Mouse (Mus musculus) liver, embryonic 12.5 days (tissue): ENCODE data around the gene Hps3. TPM values are rescaled to one million over a fixed set of nuclear protein-coding genes. Genes with fewer than 3 reads are reported as not detected.

ENCODE experiments used
- ATAC-seq: fragments of 200-750 bp; cut with Nextera tagmentation; 2 replicates; pipeline ENCODE4 v1.8.0; 2017; ENCODE audit warnings: moderate number of reproducible peaks, mild to moderate bottlenecking, moderate library complexity
- H3K27ac ChIP-seq: fragments of 300-500 bp; sonication (generic); 2 replicates; pipeline ENCODE4 v1.5.1; 2016; ENCODE audit warnings: mild to moderate bottlenecking
- H3K27me3 ChIP-seq: fragments of 300-500 bp; sonication (generic); replicated peaks from 2 replicates; pipeline ENCODE4 v1.6.1; 2016; ENCODE audit warnings: mild to moderate bottlenecking, moderate library complexity
- H3K36me3 ChIP-seq: fragments of 300-500 bp; sonication (generic); 2 replicates; pipeline ENCODE4 v1.6.1; 2016; ENCODE audit warnings: mild to moderate bottlenecking, moderate library complexity
- H3K4me1 ChIP-seq: fragments of 300-500 bp; sonication (generic); 2 replicates; pipeline ENCODE4 v1.6.1; 2016
- H3K4me2 ChIP-seq: fragments of 300-500 bp; sonication (generic); 2 replicates; pipeline ENCODE4 v1.6.1; 2016; ENCODE audit warnings: mild to moderate bottlenecking, moderate library complexity
- H3K4me3 ChIP-seq: fragments of 300-500 bp; sonication (generic); 2 replicates; pipeline ENCODE4 v1.5.1; 2016; ENCODE audit warnings: mild to moderate bottlenecking, moderate library complexity
- H3K9ac ChIP-seq: fragments of 300-500 bp; sonication (generic); 2 replicates; pipeline ENCODE4 v1.6.1; 2016; ENCODE audit warnings: mild to moderate bottlenecking, moderate library complexity
- H3K9me3 ChIP-seq: fragments of 300-500 bp; sonication (generic); replicated peaks from 2 replicates; pipeline ENCODE4 v1.6.1; 2016; ENCODE audit warnings: mild to moderate bottlenecking, moderate library complexity
- WGBS: fragments of 180-500 bp; shearing (Covaris S2); methylation state at CpG from one replicate; pipeline ENCODE4 v1.1.7; 2016; ENCODE audit not compliant: insufficient replicate concordance; 5-methylcytosine and 5-hydroxymethylcytosine counted together
- polyA plus RNA-seq: library from polyadenylated mRNA; unstranded; fragments of >200 nt; fragmentation: Nextera tagmentation; extraction: Ambion mirVana; gene quantifications from 2 replicates; pipeline ENCODE4 v1.2.1, GENCODE M21; 2016

Gene Hps3
- polyA plus RNA-seq, 1 experiment from 2014 or later: 9.0 TPM

GRCm38 (mm10) chr3:20000806-20001205 lies 34.3 kb downstream of the Hps3 start:
- ATAC-seq: no peak
- Histone ChIP-seq H3K36me3 (peaks cover 40% of the 10 kb centered on the region), H3K4me3 (no peak overlapping the region), H3K4me1 (no peaks in the 10 kb centered on the region), H3K27me3 (no peaks in the 10 kb centered on the region), H3K9me3 (no peaks in the 10 kb centered on the region), H3K4me2 (no peak overlapping the region), H3K9ac (no peak overlapping the region), H3K27ac (no peak overlapping the region)
- 75% methylated on average over 4 of the region's 4 CpGs for WGBS

DNA sequence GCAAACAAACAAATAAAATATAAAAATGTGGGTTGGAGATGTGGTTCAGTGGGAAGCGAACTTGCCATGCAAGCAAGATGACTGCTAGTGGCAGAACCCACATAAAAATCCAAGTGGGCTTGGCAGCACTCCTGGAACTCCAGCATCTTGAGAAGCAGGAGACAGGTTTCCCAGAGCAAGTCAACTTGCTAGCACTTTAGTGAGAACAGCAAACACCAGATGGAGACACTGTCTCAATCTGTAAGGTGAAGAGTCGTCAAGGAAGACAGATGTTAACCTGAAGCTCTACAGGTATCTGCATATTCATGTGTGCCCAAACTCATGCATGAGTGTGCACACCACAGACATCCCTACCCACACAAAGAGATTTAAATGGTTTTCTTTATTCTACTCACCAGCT lies 35.6 kb downstream of the Hps3 start:
- H3K9ac ChIP-seq: no peak overlapping the region
- no peaks in the 10 kb centered on the region for H3K27me3 ChIP-seq
- H3K4me2 ChIP-seq: no peak overlapping the region
- H3K36me3 ChIP-seq: peaks cover 40% of the 10 kb centered on the region
- no peak overlapping the region for H3K4me3 ChIP-seq
- no peaks in the 10 kb centered on the region for H3K9me3 ChIP-seq
- 77% methylated on average over 2 of the region's 2 CpGs for WGBS
- ATAC-seq: no peak
- H3K27ac ChIP-seq: no peak overlapping the region
- no peaks in the 10 kb centered on the region for H3K4me1 ChIP-seq

DNA sequence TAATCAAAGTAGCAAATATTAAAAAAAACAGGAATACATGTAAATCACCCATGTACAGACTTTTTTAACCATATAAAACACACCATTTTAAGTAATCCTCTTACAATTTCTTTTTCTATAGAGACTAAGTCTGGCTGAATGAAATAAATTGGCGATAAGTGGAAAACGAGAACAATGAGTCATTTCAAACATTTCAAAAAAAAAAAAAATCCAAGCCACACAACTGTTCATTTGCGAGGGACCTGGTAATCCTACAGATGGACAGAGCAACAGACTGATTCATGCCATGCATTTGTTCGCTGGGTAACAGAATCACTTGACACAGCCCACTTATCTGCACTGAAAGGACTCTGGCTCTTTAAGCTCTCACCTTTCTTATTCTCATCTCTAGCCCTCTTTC lies 42.7 kb downstream of the Hps3 start:
- H3K9me3 ChIP-seq: no peaks in the 10 kb centered on the region
- WGBS: 82% methylated on average over 4 of the region's 4 CpGs

DNA sequence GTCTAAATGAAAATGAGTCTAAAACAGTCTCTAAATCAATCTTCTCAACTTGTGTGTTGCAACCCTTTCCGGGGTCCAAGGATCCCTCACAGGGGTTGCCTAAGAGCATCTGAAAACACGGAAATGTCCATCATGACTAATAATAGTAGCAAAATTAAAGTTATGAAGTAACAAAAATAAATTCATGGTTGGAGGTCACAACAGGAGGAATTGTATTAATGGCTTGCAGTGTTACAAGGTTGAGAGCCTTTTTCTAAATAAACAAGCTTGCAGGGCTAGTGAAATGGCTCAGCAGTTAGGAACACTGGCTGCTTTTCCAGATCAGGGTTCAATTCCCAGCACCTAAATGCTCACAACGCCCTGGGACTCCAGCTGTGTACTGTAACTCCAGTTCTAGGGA lies 45.1 kb downstream of the Hps3 start:
- H3K36me3 ChIP-seq: no peaks in the 10 kb centered on the region
- H3K4me3 ChIP-seq: no peak overlapping the region
- no peak for ATAC-seq
- H3K4me1 ChIP-seq: no peaks in the 10 kb centered on the region
- H3K9ac ChIP-seq: no peak overlapping the region
- no peaks in the 10 kb centered on the region for H3K9me3 ChIP-seq
- no peak overlapping the region for H3K4me2 ChIP-seq
- 63% methylated on average over 3 of the region's 3 CpGs for WGBS
- no peaks in the 10 kb centered on the region for H3K27me3 ChIP-seq
- H3K27ac ChIP-seq: no peak overlapping the region

More for the DNA sequence above, 42.7 kb downstream of the Hps3 start:
- no peaks in the 10 kb centered on the region for H3K27me3 ChIP-seq
- H3K9ac ChIP-seq: no peak overlapping the region
- no peak overlapping the region for H3K4me2 ChIP-seq
- H3K27ac ChIP-seq: no peak overlapping the region
- peaks cover 4% of the 10 kb centered on the region; the same call in 1 of the 2 replicates for H3K36me3 ChIP-seq
- no peak for ATAC-seq
- no peak overlapping the region for H3K4me3 ChIP-seq
- no peaks in the 10 kb centered on the region for H3K4me1 ChIP-seq

- no peaks in the 10 kb centered on the region for H3K9me3 ChIP-seq
- no peak overlapping the region for H3K9ac ChIP-seq
- H3K27me3 ChIP-seq: no peaks in the 10 kb centered on the region
- no peak overlapping the region for H3K27ac ChIP-seq
- no peak overlapping the region for H3K4me3 ChIP-seq
- WGBS: 42% methylated on average over 3 of the region's 3 CpGs
- no peaks in the 10 kb centered on the region for H3K36me3 ChIP-seq
- no peak overlapping the region for H3K4me2 ChIP-seq
- ATAC-seq: no peak
- H3K4me1 ChIP-seq: no peaks in the 10 kb centered on the region
Measured at GRCm38 (mm10) chr3:19986123-19986522, 49.0 kb downstream of the Hps3 start.

DNA sequence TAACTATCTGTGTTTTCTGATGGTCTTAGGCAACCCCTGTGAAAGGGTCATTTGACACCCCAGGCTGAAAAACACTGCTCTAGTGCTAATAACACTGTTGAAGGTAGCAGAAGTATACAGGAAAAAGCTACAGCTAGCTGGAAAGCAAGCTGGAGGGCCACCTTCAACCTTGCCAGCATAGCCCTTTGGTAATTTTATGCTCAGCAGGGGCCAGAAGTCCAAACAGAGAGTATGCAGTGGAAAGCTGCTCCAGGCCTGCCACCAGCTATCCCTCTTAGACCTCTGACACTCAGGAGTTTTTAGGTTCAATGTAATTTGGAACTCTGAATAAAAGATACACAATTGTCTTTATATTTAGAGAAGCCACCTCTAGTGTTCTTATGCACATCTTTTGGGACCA lies 52.3 kb downstream of the Hps3 start:
- no peaks in the 10 kb centered on the region for H3K9me3 ChIP-seq
- no peaks in the 10 kb centered on the region for H3K36me3 ChIP-seq
- no peak overlapping the region for H3K4me3 ChIP-seq
- H3K27ac ChIP-seq: no peak overlapping the region
- H3K9ac ChIP-seq: no peak overlapping the region
- no peak overlapping the region for H3K4me2 ChIP-seq
- H3K4me1 ChIP-seq: no peaks in the 10 kb centered on the region
- no peak for ATAC-seq
- no peaks in the 10 kb centered on the region for H3K27me3 ChIP-seq

DNA sequence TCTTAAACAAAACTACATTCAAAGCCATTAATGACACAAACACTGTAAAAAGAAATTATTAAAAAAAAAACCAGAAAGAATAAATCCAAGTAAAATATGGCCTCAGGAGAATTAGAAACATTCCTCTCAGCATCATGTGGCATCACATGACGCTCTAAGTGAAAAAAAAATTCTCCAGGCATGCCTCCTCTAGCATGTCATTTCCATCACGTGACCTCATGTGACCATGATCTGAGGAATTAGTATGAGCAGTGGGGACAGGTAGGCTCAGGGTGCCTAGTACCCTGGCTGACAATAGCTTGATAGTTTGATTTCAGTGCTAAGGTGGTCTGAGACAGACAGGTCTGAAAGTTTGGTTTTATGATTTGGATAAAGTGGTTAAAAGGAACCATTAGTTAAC lies 54.0 kb downstream of the Hps3 start:
- H3K36me3 ChIP-seq: no peaks in the 10 kb centered on the region
- H3K9me3 ChIP-seq: no peaks in the 10 kb centered on the region
- ATAC-seq: no peak
- 62% methylated on average over 2 of the region's 2 CpGs for whole genome bisulfite sequencing
- no peaks in the 10 kb centered on the region for H3K27me3 ChIP-seq
- H3K4me3 ChIP-seq: no peak overlapping the region
- no peak overlapping the region for H3K27ac ChIP-seq
- no peak overlapping the region for H3K9ac ChIP-seq
- H3K4me2 ChIP-seq: no peak overlapping the region
- H3K4me1 ChIP-seq: no peaks in the 10 kb centered on the region

- Histone ChIP-seq H3K4me2 (no peak overlapping the region), H3K36me3 (no peaks in the 10 kb centered on the region), H3K4me3 (no peak overlapping the region), H3K27ac (no peak overlapping the region), H3K27me3 (no peaks in the 10 kb centered on the region), H3K9me3 (no peaks in the 10 kb centered on the region), H3K4me1 (no peaks in the 10 kb centered on the region), H3K9ac (no peak overlapping the region)
- ATAC-seq: no peak
- 43% methylated on average over 4 of the region's 4 CpGs for WGBS
Measured at GRCm38 (mm10) chr3:19978474-19978873, 56.6 kb downstream of the Hps3 start.

DNA sequence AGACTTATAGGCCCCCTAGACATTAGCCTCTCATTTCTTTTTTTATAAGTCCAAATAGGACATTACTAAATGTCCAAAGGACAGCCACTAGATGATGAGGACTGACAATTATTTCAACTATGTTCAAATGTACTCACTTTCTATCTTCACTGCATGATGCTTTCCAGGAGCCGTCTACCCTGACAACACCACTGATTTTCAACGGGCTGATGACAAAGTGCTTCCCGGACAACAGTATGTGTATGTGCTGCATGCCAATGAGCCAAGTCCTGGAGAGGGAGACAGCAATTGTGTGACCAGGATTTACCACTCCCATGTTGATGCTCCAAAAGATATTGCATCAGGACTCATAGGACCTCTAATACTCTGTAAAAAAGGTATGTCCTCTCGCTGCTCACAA lies 69.0 kb downstream of the Hps3 start:
- Histone ChIP-seq H3K27me3 (no peaks in the 10 kb centered on the region), H3K4me1 (no peaks in the 10 kb centered on the region), H3K4me3 (no peak overlapping the region), H3K4me2 (no peak overlapping the region), H3K27ac (no peak overlapping the region), H3K36me3 (no peaks in the 10 kb centered on the region), H3K9ac (no peak overlapping the region), H3K9me3 (no peaks in the 10 kb centered on the region)
- ATAC-seq: no peak
- 66% methylated on average over 4 of the region's 4 CpGs for WGBS

DNA sequence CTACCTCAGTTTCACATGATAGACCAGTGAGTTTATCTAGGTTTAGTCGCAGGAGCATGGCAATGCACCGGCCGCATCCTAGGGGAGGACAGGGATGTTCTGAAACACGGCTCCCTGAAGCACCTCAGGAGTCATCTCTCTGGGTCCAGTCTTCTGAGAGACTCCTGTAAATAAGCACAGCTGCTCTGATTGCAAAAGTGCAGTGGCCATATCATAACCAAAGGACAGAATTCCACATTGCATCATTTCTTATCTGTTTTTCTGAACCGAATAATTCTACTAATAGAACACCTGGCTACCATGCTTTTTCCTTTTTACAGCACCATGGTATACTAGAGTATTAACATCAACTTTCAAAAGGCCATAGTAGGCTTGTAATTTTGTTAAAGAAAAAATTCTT lies 69.9 kb downstream of the Hps3 start:
- no peak for ATAC-seq
- Histone ChIP-seq H3K27me3 (no peaks in the 10 kb centered on the region), H3K27ac (no peak overlapping the region), H3K4me3 (no peak overlapping the region), H3K4me1 (no peaks in the 10 kb centered on the region), H3K9me3 (no peaks in the 10 kb centered on the region), H3K4me2 (no peak overlapping the region), H3K9ac (no peak overlapping the region), H3K36me3 (no peaks in the 10 kb centered on the region)
- WGBS: 73% methylated on average over 5 of the region's 5 CpGs

DNA sequence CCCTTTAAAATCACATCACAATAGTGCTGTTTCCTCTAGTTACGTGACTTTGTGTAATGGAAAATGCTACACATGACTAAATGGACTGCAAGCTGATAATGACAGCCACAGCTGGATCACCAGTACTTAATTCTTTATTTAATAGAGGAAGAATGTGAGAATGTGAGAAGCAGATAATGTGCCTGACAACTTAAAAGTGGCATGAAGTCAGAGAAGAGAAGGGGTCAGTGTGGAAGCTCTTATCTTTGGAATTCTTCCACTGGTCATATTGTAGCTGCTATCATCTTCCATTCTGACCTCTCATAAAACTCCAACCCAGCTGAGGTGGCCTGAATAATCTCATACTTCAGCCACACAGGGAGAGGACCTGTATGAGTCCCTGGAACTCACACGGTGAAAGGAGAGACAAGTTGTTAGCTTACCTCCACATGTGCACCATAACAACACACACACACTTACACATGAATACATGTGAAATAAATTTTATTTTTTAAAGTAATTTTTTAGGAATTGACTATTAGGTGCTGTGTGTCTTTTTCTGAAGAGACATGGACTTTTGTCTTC lies 70.4 kb downstream of the Hps3 start:
- no peak overlapping the region for H3K27ac ChIP-seq
- ATAC-seq: no peak
- 67% methylated on average over 2 of the region's 2 CpGs for WGBS
- H3K27me3 ChIP-seq: no peaks in the 10 kb centered on the region
- no peak overlapping the region for H3K4me3 ChIP-seq
- H3K4me2 ChIP-seq: no peak overlapping the region
- no peaks in the 10 kb centered on the region for H3K4me1 ChIP-seq
- no peaks in the 10 kb centered on the region for H3K36me3 ChIP-seq
- no peaks in the 10 kb centered on the region for H3K9me3 ChIP-seq
- no peak overlapping the region for H3K9ac ChIP-seq

DNA sequence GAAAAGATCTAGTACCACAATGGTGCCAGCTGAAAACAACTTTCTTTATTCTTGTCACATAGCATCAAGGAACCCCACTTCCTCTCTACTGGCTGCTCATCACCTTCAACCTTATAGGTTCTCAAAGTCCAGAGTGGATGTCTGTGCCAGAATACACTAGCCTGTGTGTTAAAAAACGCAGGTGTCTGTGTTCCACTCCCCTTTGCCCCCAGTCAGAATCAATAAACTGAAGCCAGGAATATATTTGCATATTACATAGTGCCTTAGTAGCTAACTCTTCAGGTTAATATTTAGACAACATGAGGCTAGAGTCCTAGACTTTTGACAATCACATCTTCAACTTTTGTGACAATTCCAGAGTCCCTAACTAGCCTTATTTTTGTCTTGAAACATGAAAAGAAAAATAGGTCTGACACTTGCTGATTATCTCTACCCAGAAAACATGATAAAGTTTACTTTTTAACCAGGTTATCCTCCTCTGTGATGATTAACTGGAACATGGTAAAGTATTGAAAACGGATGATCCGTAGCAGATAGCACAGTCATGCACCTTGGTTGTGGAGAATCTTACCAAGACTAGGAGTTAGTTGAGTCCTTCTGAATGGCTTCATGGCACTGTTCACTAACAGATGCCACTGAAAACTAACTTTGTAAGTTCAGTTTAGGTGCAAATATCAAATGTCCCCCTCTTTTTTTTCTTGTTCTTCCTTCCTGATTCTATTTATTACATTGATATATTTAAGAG lies 72.2 kb downstream of the Hps3 start:
- peak; percentile 35; the same call in 1 of the 2 replicates for ATAC-seq
- no peak overlapping the region for H3K9ac ChIP-seq
- H3K27ac ChIP-seq: no peak overlapping the region
- H3K4me2 ChIP-seq: no peak overlapping the region
- no peaks in the 10 kb centered on the region for H3K9me3 ChIP-seq
- whole genome bisulfite sequencing: 51% methylated on average over 3 of the region's 3 CpGs
- no peaks in the 10 kb centered on the region for H3K36me3 ChIP-seq
- no peaks in the 10 kb centered on the region for H3K27me3 ChIP-seq
- no peaks in the 10 kb centered on the region for H3K4me1 ChIP-seq
- H3K4me3 ChIP-seq: no peak overlapping the region

DNA sequence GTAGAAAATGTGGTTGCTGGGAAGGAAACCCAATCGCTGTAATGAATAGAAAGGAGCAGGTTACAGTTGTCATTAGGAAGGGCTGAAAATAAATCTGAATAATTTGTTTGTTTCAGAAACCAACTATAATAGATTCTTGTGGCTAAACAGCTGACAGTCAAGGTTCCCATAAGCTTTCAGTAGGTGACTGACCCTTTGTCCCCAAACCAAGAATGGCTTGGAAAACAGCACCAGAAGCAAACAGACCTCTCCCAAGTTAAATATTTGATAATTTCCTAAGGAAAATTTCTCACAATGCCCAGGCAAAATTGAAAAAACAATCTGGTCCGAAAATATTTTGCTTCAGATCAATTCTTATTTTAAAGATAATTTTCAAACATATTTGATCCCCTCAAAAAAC lies 73.8 kb downstream of the Hps3 start:
- H3K27me3 ChIP-seq: no peaks in the 10 kb centered on the region

More for the DNA sequence above, 73.8 kb downstream of the Hps3 start:
- Histone ChIP-seq H3K9me3 (no peaks in the 10 kb centered on the region), H3K4me3 (no peak overlapping the region), H3K4me1 (no peaks in the 10 kb centered on the region), H3K36me3 (no peaks in the 10 kb centered on the region), H3K27ac (no peak overlapping the region), H3K4me2 (no peak overlapping the region), H3K9ac (no peak overlapping the region)
- 54% methylated on average over 2 of the region's 2 CpGs for WGBS
- ATAC-seq: no peak
